Mouse (Mus musculus) spleen, postnatal 36 days (tissue): ENCODE data around the gene C1galt1.

ENCODE experiments used
- DNase-seq, 2 experiments: peaks; one replicate each; pipeline ENCODE4 v3.0.0; 2022; ENCODE audit warnings: low spot score in 2 of 2, mixed read lengths in 1 of 2

C1galt1 gene

GRCm38 (mm10) chr6:7844802-7845679 lies at the start of gene C1galt1:
TSS of gene C1galt1 (plus strand) at chr6:7844842.
- peak; percentile 71 to 76 for DNase-seq

DNA sequence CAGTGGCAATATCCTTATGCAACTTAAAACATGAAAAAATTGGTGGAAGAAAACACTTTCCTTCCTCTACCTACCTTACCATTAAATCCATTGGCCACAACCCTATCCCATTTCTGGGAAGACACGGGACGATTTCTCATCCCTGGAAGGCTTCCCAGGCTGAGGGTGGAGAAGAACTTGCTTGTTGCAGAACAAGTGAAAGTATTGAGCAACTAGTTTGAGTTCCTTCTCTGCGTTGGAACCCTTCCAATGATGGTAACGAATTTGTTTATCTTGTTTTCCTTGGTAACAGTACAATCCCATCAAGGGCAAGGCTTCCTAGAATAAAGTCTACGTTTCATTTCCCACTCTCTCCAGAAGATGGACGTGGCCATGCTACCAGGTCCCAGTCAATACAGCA lies 44.7 kb upstream of the C1galt1 start:
- DNase-seq = no peak

DNA sequence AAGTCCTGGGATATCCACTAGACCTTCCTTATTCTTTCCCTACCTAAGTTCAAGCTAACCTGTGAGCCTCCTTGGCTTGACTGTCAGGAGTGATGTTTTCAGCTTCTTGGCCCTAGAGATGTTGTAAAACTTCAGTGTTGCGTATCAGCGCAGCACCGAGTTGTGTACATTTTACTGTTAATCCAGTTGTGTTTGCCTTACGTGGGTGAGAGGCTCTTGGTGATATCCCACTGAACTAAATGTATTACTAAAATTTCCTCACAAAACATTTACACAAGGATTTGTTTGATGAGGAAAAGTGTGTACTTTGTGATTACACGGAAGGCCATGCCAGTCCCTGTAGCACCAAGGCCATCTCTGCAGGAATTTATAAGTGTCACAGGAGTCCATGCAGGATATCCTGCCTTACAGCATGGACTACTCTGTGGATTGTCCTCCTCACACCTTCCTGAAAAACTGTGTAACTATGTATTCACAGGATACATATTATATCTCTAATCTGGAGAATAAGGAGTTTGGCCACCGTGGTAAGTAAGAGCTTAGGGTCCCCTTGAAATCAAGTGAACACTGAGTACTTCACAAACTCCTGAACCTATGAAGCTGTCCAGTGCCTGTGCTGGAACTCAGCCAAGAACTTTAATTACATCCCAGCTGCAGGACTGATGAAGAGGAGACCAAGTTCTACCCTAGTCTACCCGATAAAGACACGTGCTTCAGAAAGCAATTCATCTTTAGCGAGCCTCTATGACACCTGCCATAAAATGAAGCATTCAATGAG lies 40.7 kb upstream of the C1galt1 start:
- no peak for DNase-seq

DNA sequence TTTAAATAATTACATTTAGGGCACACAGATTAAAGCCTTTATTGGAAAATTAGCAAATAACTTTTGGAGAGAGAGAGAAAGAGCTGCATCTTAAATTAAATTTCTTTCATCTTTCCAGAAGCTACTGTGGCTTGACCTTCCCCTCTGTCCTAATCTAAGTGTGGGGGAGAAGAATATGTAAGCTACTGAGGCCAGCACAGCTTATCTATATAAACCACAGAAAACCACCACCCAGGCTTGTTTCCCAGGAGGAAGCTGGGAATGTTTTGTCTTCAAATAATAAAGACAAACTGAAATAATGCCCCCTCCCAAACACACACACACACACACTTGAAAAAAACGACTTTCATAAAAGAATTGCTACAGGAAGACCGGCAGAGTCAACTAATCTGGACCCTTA lies 30.5 kb upstream of the C1galt1 start:
- DNase-seq = no peak

- no peak for DNase-seq
These were observed 28.4 kb upstream of the C1galt1 start for GRCm38 (mm10) chr6:7816233-7816632.

- DNase-seq = no peak
These were observed 22.0 kb upstream of the C1galt1 start for GRCm38 (mm10) chr6:7822688-7823087.

GRCm38 (mm10) chr6:7830793-7831192 lies 13.8 kb upstream of the C1galt1 start:
- DNase-seq = no peak

DNA sequence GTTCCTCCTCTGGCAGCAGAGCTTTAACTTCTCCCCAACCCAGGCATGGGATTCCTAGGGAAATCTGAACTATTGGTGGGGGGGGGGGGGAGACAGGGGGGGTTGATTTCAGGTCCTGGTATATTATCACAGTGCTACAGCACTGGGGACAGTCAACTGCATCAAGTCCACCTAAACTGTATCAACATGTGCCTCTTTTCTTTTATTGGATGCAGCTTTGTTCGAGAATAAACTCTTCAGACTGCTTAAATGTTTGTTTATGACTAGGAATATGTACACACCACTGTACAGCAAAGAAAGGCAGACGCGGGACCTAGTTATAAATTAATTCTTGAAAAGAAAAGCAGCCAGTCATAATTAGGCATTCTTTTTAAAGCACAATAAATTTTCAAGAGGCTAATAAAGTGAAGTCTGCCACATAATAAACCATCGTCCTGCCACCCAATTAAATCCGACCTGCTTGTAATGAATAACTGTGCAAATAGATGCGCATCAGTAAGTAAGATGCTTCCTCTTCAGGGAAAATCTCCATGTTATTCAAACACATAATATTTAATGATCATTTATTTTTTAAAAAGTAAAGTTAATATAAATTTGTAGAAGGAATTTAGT lies 12.0 kb upstream of the C1galt1 start:
- DNase-seq = no peak

GRCm38 (mm10) chr6:7843726-7844411 lies 773 bp upstream of the C1galt1 start:
- peak; percentile 63 to 64 for DNase-seq

GRCm38 (mm10) chr6:7844412-7844801 lies 235 bp upstream of the C1galt1 start:
- DNase-seq = peak; percentile 98 to 100

GRCm38 (mm10) chr6:7845680-7846017 lies 1.0 kb downstream of the C1galt1 start:
- peak in 1 of 2 experiments; percentile 27 for DNase-seq

DNA sequence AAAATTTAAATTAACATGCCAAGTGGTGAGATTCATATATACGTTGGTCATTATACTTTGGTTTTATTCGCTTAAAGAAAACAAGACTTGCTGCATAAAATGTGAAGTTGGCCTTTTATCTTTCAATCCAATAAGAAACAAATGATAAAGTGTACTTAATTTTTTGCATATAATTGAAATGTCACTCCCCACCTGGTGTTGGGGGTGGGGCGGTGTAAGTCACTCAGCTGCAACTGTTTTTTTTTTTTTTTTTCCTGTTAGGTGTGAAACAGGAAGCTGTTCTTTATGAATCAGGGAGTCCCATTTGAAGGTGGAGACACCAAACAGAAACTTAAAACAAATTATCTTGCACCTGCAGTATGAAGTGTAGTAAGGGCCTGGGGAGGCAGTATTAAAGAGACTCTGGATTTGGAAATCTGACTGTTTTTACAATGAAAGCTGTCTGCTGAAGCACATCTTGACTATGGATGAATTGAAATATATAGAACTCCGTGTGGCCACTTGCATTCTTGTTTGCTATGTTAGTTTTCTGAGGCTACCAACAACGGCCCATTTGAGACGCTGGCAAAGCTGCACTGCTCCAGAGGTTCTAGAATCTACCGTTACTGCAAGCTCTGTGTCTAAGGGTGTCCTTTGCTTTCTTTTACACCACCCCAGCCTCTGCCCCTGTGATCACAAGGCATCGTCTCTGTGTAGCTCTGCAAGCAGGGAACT lies 2.2 kb downstream of the C1galt1 start:
- peak; percentile 69 to 75 for DNase-seq

GRCm38 (mm10) chr6:7847890-7848508 lies 3.4 kb downstream of the C1galt1 start:
- no peak for DNase-seq

- no peak for DNase-seq
These were observed 4.1 kb downstream of the C1galt1 start for GRCm38 (mm10) chr6:7848714-7849113.

- no peak for DNase-seq
These were observed 6.4 kb downstream of the C1galt1 start for GRCm38 (mm10) chr6:7851036-7851435.

DNA sequence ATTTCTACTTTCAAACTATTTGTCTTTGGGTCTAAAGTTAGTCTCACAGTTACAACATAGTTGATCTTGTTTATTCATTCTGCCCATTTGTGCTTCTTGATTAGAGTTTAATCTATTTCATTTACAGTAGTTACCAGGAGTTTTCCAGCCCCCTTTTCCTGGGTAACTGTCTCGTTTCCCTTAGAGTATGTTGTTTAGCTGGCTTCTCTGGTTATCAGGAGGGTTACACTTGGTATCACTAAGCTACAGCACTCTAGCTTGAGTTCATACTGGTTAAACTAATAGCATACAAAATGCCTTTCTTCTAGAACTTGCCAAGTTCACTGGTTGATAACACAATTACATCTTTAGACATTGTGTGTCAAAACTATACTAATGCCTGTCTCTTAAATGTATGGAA lies 8.3 kb downstream of the C1galt1 start:
- no peak for DNase-seq

GRCm38 (mm10) chr6:7853461-7853860 lies 8.8 kb downstream of the C1galt1 start:
- DNase-seq = no peak

DNA sequence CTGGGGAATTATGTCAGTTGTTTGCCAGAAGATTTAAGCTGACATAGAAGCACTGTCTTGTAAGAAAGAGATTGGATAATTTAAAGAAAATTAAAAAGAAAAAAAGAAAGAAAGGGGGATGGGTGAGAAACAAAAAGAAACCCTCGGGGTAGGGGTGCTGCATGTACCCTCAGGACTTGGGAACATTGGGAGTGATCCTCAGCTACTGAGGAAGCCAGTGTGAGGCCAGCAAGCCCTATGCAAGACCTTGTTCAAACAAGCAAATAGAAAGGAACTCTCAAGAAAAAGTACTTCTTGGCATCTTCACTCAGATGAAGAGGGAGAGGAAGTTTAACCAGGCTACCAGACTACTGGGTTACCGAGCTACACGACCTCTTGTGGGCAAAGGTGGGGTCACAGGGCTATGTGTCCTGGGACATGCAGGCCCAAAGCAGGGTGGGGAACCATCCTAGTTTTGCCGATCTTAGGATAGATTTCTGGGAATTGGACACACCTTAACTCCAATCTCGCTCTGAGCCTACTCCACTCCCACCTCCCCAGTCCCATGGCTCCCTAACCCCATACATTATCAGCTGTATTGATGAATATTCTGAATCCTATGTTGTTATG lies 12.1 kb downstream of the C1galt1 start:
- peak; percentile 41 to 42 for DNase-seq

- DNase-seq = no peak
These were observed 13.0 kb downstream of the C1galt1 start for GRCm38 (mm10) chr6:7857356-7858247.
